Mouse (Mus musculus) ovary, postnatal 10 days (tissue): ENCODE results near the gene Det1.

Experiments
- DNase-seq: peaks from one replicate; pipeline ENCODE4 v3.0.0; 2022; ENCODE audit warnings: low spot score

The Det1 gene

GRCm38 (mm10) chr7:78846737-78847434, at the start of gene Det1:
Det1 (minus strand) TSS chr7:78847263.
- DNase-seq = peak; percentile 75

GRCm38 (mm10) chr7:78895653-78896333, 48.7 kb upstream of the Det1 start, which contains the start of gene Aen:
Aen (plus strand) TSS chr7:78895854.
- DNase-seq = peak; percentile 92

- no peak for DNase-seq
These were observed 48.1 kb upstream of the Det1 start for GRCm38 (mm10) chr7:78895021-78895652.

GRCm38 (mm10) chr7:78893917-78894316, 46.9 kb upstream of the Det1 start:
- DNase-seq = no peak

- peak; percentile 85 for DNase-seq
These were observed 43.6 kb upstream of the Det1 start for GRCm38 (mm10) chr7:78890641-78891040.

- no peak for DNase-seq
These were observed 40.4 kb upstream of the Det1 start for GRCm38 (mm10) chr7:78887431-78887842.

GRCm38 (mm10) chr7:78886496-78886895, 39.4 kb upstream of the Det1 start:
- DNase-seq = no peak

GRCm38 (mm10) chr7:78885404-78885803, 38.3 kb upstream of the Det1 start:
- DNase-seq = no peak

GRCm38 (mm10) chr7:78884139-78884538, 37.1 kb upstream of the Det1 start:
- DNase-seq = no peak

- DNase-seq = no peak
These were observed 36.6 kb upstream of the Det1 start for GRCm38 (mm10) chr7:78883726-78884060.

GRCm38 (mm10) chr7:78883016-78883725, 36.1 kb upstream of the Det1 start:
- DNase-seq = no peak

- no peak for DNase-seq
These were observed 35.4 kb upstream of the Det1 start for GRCm38 (mm10) chr7:78882469-78882837.

- no peak for DNase-seq
These were observed 34.8 kb upstream of the Det1 start for GRCm38 (mm10) chr7:78881607-78882468.

- DNase-seq = no peak
These were observed 25.8 kb upstream of the Det1 start for GRCm38 (mm10) chr7:78872831-78873230.

GRCm38 (mm10) chr7:78872366-78872765, 25.3 kb upstream of the Det1 start:
- no peak for DNase-seq

- DNase-seq = no peak
These were observed 21.7 kb upstream of the Det1 start for GRCm38 (mm10) chr7:78868731-78869130.

GRCm38 (mm10) chr7:78865212-78865949, 18.3 kb upstream of the Det1 start:
- DNase-seq = no peak

- DNase-seq = no peak
These were observed 17.4 kb upstream of the Det1 start for GRCm38 (mm10) chr7:78864446-78864802.

GRCm38 (mm10) chr7:78863796-78864445, 16.9 kb upstream of the Det1 start:
- no peak for DNase-seq

GRCm38 (mm10) chr7:78855044-78855655, 8.1 kb upstream of the Det1 start:
- no peak for DNase-seq
